Mouse (Mus musculus): Measurements from ENCODE around the gene Rit1.

GRCm38 (mm10) chr3:88683814-88684213 is 32.8 kb upstream of the Rit1 start:
- TF ChIP-seq CTCF (IDR thresholded peaks at IDR 0.05; ENCODE audit: extremely low read depth, insufficient read depth, low read length), result no peak
- TF ChIP-seq POLR2A (IDR thresholded peaks at IDR 0.05; ENCODE audit: extremely low read depth, insufficient read depth, low read length), result no peak
